Mouse (Mus musculus) granulocyte monocyte progenitor cell, adult 5-6 weeks (primary cell): Measurements from ENCODE around the gene Rab2b. TPM values are rescaled to one million over a fixed set of nuclear protein-coding genes. Genes with fewer than 3 reads are reported as not detected.
"Not testable (repeated sequence)": the region's sequence is repeated elsewhere in the genome, so short reads cannot be mapped to it uniquely, and the experiment has no call there.

ENCODE experiments used
- ATAC-seq: replicated peaks from 2 replicates; pipeline ENCODE4 v1.8.0; 2016; ENCODE audit warnings: mild to moderate bottlenecking, moderate TSS enrichment, inconsistent platforms; ENCODE audit not compliant: poor library complexity, severe bottlenecking
- total RNA-seq, 2 experiments: library from RNA; stranded (forward) in 1 of 2; stranded (reverse) in 1 of 2; fragments of 200-712, 200-1000 nt in 1 of 2; fragments of >200 nt in 1 of 2; fragmentation: Nextera tagmentation in 1 of 2; gene quantifications; 2 replicates each; pipeline ENCODE4 v1.2.3; 2014 to 2017

Gene Rab2b
- 10.5 and 21.9 TPM in 2 replicates for total RNA-seq (2014; fragmentation: Nextera tagmentation)
- 4.1 and 8.7 TPM in 2 replicates for total RNA-seq (2017)

DNA sequence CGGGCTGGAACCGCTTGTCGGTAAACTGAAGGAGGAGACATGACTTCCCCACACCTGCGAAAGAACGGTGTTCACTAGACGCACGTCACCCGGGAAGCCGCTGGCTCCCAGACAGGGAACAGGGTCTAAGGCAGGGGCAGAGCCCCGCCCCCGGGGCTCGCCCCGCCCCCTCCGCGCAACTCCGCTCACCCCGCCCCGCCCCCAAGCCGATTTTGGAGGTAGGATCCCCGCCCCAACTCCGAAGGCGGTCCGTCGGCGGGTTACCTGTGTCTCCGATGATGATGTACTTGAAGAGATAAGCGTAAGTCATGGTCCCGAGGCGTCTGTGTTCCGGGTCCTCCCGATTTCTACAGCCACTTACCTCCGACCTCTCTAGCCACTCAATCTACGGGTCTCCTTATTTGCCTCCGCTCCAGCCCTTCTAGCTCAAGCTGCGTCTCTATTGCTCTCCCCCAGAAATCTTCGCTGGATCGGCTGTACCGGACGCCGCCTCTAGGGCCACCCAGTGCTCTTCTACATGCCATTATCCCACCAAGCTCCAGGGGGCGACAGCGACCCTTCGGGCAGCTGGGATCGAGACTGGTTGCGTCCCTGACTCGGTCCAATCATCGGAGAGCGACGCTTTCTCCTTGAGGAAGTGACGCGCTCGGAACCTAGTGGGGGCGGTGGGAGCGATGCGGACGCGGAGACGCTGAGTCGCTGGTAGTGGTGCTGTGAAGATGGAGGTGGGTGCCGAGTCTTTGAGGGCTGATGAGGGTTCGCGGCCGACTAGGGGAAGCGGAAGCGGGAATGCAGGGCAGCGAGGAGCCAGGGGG is at the start of gene Rab2b, which contains the start of gene Tox4:
Gene Rab2b (minus strand): TSS at position 614 of the 815 bp plus-strand sequence.
Gene Tox4 (plus strand): TSS at position 215 of the 815 bp plus-strand sequence.
- peak; percentile 96 for ATAC-seq

DNA sequence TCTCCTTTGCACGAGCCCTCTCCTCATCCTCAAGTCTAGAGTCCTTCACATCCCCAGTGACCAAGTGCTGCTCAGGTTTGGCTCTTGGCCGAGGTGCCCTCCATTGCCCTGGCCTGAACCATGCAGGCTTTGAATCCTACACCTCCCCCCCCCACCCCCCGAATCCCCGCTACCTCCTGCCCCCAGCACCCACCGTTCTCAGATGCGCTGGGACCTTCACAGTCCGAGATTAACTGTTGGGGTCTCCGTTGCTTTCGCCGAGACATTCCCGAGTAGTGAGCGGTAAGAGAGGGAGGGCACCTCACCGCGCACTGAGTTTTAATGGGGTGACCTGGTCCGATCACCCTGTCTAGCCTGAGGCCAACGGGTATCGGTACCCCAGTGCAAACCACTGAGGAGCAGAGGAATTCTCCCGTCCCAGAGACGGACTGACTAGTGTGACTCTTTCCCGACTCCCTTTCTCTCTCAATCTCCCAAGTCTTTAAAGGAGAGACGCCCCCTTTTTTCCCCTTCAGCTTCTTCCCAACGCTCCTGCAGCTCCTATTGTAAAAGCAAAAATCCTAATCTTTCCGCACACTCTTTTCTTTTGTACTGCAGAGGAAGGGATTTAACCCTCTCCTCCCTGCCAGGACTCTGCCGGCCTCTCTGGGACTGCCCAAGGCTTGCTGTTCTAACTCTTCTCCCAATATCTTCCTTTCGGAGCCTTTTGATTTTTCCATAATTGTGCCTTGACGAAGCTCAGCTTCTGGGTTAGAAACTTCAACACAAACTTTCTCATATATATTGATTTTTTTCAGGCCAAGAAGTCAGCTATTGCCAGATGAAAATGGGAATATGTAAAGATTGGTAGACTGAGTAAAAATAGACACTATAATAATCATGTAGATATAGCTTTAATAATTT is 48.8 kb upstream of the Rab2b start, which contains the start of gene Sall2:
Gene Sall2 (minus strand): TSS at position 853 of the 903 bp plus-strand sequence.
- ATAC-seq: 0 out of 2 replicates have a peak, but pooled peaks have one; percentile 7

DNA sequence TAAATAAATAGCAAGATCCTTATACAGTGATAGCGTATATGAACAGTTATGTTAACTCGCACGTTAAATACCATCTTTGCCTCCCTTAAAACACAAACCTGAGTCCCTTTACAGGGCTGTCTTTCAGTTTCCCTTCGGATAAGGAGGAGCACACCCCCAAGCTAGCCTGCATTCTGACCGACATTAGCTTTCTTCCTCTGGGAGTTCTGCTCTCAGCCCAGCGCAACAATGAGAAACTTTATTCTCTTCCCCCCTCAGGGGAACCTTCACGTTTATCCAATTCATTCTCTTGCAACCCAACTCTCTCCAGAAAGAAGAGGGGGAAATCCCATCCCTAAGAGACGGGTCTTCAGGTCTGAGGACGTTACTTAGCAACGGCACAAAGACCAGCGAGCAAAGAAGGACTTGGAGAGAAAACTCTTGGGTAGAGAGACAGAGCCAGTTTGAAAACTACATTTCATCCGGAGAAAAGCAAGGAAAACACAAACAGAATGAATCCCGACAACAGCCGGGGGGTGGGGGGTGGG is 48.1 kb upstream of the Rab2b start:
- no peak for ATAC-seq

DNA sequence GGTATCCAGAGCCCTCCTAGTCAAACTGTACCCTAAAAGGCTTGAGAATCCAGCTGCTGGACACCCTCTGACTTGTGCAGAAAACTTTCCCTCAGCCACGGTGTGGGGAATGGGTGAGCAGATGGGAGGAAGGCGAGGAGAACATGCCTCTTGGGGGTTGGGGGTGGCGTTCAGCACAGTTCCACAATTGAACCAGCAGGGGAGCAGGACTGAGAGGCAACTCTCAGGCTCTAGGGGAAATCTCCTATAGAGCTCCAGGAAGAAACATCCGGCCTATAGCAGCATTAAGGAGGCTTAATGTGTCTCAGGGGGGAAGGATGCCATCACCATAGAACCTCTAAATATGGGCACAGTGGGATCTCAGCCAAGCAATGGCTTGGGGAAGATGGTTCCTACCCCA is 46.5 kb upstream of the Rab2b start:
- ATAC-seq: peak; percentile 62

- no peak for ATAC-seq
Observed at GRCm38 (mm10) chr14:52319361-52319760, 40.0 kb upstream of the Rab2b start.

DNA sequence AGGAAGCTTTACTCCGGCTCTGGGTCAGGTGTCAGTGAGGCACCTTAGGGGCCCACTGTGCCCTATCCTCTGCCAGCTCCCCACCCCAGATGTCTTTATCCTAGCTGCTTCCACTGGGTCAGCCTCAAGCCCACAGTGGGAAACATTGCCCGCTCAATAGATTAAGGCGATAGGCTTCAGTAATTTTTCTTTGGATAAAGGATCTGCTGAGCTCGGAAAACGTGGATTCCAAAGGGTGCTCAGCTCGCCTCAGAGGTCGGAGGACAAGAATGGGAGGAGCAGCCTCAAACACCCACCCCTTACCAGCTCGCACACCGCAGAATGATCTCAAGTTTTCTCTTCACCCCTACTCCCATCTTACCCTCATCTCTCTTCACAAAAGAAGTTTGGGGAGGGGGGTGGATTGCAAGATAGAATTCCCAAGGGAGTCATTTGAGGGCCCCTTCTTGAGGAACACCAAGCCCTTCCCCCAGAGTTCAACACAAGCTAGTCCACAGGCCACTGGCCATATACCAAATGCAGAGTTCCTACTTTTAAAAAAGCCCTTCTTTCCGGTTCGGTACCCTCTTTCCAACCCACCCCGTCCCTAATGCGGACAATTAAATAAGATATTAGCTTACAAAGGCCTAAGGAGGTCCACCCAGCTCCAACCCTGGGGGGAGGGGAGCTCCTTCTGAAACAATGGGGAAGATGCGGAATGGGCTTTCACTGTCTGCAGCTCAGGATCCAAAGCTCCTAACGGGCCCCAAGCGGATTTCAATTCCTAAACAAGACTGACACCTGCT is 37.3 kb upstream of the Rab2b start:
- no peak for ATAC-seq

- ATAC-seq: peak; percentile 30
Observed at GRCm38 (mm10) chr14:52315792-52316440, 36.6 kb upstream of the Rab2b start.

- ATAC-seq: no peak
Observed at GRCm38 (mm10) chr14:52315283-52315780, 36.0 kb upstream of the Rab2b start.

GRCm38 (mm10) chr14:52314808-52315150 is 35.4 kb upstream of the Rab2b start:
- ATAC-seq: no peak

- ATAC-seq: peak; percentile 83
Observed at GRCm38 (mm10) chr14:52313931-52314807, 34.8 kb upstream of the Rab2b start.

GRCm38 (mm10) chr14:52310906-52311305 is 31.6 kb upstream of the Rab2b start:
- ATAC-seq: no peak

DNA sequence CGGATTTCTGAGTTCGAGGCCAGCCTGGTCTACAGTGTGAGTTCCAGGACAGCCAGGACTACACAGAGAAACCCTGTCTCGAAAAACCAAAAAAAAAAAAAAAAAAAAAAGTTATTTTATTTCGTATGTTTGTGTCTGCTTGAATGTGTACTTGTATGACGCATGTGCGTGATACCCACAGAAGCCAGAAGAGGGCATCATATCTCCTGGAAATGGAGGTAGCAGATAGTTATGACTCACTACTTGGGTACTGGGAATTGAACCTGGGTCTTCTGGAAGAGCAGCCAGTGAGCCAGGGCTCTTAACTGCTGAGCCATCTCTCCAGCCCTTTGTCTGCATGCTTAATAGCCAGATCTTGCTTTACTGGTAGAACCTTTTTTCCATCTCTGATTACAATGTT is 31.0 kb upstream of the Rab2b start:
- ATAC-seq: not testable (repeated sequence)

DNA sequence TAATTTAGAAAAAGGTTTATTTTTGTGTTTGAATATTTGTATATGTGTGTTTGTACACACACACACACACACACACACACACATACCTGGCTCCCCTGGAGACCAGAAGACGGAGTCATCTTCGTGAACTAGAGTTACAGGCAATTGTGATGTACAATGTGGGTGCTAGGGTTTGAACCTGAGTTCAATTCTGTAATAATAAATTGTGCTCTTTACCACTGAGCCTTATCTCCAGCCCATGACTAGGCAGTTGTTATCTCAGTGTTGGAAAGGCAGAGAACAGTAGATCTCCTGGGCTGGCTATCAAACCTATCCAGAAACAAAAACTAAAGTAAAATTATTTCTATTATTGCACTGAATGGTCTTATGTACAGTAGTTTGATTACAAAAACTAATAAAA is 26.8 kb upstream of the Rab2b start:
- no peak for ATAC-seq

GRCm38 (mm10) chr14:52304644-52305271 is 25.4 kb upstream of the Rab2b start, which contains the start of gene Mettl3:
Gene Mettl3 (minus strand): TSS chr14:52305128.
- peak; percentile 95 for ATAC-seq

DNA sequence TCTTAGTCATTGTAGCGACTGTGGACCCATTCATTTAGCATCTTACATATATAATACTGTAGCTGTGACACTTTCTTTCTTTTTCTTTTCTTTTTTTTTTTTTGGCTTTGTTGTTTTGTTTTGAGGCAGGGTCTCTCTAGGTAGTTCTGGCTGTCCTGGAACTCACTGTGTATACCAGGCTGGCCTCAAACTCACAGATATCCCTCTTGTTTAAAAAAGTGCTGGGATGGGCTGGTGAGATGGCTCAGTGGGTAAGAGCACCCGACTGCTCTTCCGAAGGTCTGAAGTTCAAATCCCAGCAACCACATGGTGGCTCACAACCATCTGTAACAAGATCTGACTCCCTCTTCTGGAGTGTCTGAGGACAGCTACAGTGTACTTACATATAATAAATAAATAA is 24.2 kb upstream of the Rab2b start:
- not testable (repeated sequence) for ATAC-seq

DNA sequence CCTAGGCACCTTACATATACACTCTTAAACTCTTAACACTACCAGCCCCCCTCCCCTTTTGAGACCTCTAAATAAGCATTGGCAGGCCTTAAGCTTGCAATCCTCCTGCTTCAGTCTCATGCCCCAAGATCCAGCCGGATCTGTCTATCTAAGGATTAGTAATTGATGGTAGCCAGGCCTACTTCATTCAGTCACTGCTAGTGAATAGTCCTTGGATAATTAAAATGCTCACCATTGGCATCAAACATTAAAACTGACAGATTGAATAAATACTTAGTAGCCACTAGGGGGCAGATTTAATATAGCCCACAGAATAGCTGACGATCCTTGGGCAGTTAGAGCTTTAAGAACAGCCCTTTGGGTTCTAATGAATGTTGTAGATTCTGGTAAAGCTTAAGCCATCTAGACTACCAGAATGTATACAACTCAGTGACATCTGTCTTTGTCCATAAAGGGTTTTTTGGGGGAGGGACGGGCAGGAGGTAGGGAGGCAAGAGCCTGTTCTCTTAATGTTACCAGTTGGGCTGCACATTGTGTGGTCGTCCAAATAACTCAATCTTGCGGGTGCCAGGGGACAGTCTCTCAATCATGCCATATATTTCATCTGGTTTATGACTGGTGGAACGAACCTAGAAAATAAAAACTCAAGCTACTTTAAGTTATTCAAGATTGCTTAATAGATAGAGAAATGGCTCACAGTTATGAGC is 16.4 kb upstream of the Rab2b start:
- ATAC-seq: peak; percentile 53

DNA sequence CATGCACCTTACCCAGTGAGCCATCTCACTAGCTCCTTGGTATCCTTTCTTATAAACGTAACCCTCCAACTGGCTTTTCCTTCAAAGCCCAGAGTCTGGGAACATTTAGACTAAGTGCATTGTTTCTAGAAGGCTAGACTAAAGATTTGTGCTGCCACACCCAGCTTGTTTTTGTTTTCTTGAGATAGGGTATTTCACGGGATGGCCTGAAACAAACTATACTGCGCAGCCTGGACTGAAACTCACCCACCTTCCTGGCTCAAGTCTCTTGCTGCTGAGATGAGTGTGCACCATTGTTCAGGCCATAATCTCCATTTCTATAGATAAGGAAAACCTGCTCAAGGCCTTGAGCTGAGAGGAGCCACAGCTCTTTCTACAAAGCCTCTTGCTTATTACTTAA is 4.8 kb upstream of the Rab2b start:
- no peak for ATAC-seq
